Mouse (Mus musculus): ENCODE data around the gene Smarca5.

Smarca5 gene

DNA sequence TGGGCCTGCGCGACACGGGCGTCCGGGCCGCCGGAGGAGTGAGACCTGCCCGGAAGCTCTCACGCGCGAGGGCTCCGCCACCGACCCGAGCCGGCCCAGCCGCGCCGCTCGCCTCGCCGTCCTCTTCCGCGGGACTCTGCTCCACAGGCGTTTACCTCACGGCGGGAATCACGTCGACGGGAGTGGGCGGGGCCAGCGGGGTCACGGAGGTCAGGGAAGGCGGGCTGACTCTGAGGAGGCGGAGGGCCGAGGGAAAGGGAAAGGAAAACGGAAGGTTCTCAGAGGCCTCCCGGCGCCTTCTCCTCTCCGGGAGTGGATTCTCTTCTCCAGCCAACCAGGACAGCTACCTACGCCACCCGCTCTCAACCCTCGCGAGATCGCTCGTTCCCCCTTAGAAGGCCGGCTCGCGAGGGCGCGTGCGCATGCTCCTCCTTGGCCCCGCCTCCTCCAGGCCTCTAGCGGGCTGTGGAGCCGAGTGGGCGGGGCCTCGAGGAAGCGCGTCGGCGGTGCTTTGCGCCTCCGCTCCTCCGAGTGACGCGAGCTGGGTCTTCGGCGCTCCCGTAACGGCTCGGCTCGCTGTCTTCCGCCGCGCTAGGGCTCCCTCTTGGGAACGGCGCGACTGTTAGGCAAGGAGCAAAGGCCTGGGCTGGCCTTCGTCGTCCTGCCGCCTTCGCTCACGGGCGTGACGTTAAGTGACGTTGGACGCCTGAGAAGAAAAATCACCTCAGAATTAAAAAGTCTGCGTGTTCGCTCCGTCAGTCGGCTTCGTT lies at the start of gene Smarca5:
Gene Smarca5, minus strand, starts transcription at position 343 of the 770 bp plus-strand sequence.
- DNase-seq = peak; percentile 95

DNA sequence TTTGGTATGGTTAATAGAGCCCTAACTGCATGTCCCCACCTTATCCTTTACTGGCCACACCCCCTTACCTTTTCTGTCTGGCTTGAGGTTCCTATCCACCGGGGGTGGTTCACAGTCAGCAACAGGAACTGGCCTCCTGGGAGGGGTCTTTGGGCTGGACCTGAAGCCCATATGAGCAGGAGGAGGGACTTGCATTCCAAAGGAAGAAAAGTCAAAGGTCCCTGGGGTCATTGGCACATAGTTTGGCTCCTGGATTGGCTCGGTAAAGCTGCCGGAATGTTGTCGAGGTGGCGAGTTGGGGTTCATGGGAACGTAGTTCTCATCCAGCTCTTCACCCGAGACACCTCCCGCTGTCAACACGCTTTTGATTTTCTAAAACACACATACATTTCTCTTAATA lies 45.3 kb upstream of the Smarca5 start:
- DNase-seq = no peak

DNA sequence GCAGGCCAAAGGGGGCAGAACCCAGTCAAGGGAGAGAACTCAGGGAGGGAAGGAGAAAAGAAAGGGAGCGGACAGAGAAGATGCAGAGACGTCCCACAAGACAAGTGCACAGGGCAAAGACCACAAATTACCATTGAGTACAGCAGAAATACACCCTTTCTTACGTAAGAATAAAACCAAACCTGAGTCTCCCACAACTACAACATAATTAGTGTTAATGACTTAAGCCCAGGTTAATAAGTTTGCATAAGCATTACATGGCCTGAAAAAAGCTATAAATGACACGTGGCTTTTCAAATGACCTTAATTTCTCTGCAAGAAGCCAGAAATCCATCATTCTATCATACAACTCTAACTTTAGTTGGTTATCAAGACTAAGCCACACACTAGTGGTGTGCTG lies 44.0 kb upstream of the Smarca5 start:
- no peak for DNase-seq

DNA sequence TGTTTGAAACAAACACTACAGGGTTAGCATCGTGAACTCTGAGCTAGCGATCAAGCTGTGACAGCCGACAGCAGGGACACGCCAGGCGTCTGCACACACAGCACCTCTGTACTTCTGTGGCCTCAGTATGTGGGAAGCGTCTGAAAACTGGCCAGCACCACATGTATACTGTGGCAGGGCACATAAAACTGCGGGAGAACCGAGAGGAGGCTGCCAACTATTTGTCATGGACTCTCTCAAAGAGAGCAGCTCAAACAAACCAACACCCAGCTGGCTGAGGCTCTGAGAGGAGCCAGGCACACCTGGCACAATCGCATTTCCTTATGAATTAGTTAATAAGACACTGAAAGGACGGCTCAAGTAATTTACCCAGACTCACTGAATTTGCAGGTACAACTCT lies 42.0 kb upstream of the Smarca5 start:
- DNase-seq = no peak

DNA sequence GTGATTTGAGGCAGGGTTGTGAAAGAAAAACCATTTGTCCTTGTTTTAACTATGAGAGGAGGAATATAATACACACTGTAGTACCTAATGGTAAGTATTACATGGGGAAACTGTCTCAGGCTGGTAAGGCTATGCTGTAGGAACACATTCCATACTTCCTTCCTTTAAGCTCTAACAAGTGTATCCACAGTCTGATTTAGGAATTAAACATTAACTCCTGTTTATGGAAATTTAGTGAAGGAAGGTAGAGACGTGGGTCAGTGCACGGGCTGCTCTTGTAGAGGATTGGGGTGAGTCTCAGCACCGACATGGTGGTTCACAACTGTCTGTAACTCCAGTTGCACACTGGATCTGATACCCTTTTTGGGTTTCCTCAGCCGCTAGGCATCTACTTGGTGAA lies 41.0 kb upstream of the Smarca5 start:
- no peak for DNase-seq

DNA sequence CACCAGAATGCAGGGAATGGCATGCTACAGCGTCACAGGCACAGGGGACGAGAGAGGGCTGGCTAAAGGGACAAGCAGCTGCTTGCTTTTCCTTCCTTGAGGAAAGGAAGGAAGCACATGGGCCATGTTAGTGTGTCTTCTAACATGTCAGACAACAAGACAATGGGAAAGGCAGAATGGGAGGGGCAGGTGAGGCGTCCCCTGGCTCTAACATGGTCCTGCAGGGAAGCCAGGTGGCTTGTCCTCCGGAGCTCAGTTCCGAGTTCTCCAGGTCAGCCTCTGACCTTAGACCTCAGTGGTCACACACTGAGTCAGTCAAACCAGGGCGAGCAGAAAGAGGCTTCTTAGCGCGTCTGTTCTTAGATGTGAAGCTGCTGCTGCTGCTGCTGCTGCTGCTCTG lies 37.1 kb upstream of the Smarca5 start:
- no peak for DNase-seq

DNA sequence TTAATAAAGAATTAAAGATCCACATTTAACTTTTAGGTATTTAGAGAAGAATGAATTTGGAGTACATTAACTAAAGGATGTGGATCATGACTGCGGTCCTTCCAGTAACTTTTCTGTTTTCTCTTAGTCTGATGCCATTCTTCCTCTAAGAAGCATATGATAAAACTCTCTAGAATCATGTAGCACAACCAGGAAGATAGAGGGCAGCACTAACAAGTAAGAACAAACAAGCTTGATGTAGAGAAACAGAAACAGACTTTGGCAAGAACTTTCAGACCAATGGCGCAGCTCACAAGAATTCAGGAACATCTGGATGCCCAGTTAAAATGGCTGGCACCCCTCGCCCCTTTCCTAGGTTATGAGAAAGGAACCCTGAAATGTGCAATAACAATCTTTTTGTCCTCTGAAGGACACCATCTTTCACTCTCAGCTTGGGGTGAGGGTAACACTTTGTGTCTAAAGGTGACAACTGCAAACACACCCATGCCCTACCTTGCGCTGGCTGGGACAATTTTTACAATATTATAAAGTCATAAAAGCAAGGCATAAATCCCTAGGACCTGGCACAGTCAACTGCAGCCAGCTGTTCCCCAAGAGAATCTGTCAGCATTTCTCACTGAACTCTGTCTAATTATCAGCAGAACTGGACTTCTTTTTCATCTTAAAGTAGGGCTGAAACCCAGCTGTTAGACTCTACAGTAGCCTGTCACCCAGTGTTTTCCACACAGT lies 33.6 kb upstream of the Smarca5 start:
- DNase-seq = peak; percentile 22

DNA sequence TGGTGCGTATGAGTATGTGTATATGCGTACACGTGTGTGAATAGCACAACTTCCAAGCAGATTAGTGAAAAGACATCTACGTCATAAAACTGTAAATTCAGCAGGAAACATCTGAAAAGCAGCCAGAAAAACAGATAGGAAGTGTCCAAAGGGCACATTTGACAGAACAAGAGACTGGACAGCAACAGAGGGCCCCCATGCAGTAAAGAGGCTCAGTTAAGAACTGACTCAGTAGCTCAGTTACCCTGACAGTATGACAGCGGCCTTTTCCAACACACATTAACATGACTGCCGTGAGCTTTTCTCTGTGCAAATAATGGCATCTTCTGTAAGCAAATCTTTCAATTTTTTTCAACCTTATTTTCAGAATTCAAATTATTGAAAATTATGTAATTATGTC lies 29.2 kb upstream of the Smarca5 start:
- no peak for DNase-seq

DNA sequence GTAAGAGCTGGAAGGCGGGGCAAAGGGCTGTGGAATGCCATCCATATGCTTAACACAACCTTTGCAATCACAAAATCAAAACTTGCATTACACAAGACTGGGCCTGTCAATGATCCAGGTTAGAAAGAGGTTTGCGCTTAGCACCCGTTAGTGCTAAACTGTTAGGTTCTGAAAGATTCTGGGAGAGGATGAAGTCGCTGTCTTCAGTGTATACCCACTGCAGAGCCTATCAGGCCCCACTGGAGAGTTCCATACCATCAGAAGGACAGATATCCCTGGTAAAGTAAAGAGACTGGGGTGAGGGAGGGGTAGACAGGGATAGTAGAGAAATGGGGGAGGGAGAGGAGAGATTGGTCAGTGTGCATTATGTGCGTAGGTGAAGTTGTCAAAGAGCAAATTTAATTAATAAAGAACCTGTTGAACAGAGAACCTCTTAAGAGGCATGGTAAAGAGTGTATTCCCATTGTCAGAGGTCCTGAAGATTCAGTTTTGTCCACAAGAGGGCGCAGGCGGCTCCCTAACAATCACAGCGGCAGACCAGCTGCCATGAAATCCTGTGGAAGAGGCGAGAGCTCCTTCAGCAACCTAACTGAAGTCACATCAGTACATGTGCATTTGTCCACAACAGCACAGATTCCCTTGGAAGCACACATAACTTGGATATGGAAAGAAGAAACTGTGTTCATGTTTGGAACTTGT lies 13.9 kb upstream of the Smarca5 start:
- peak; percentile 75 for DNase-seq

DNA sequence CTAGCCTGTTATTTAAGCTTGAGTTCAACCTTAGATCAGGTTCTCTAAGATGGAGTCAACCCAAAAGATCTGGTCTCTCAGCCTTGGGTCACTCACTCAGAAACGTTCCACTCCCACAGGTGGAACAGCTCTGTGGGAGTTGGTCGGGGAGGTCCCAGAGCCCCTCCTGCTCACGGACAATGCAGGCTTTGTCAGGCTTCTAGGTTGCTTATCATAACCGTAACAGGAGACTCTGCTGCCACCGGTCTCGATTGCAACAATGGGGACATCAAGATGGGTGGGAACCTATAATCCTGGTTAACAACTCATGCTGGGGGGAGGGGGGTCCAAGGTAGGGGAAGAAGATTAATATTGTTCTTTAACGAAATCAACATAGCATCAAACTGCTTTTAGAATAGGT lies 13.1 kb upstream of the Smarca5 start:
- DNase-seq = no peak

DNA sequence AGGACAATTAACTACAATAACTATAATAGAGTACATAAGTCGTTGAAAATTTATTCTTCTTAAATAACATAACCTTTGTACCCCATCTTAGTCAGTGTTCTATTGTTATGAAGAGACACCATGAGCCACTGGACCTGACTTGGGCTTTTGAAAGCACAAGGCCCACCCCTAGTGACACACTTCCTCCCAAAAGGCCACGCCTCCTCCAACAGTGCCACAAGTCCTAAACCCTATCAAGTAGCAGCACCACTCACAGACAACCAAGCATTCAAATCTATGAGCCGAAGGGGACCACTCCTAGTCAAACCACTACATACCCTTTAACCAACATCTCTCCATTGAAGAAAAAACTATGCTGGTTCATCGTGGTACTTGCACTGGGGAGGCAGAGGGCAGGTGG lies 9.8 kb upstream of the Smarca5 start:
- DNase-seq = no peak

DNA sequence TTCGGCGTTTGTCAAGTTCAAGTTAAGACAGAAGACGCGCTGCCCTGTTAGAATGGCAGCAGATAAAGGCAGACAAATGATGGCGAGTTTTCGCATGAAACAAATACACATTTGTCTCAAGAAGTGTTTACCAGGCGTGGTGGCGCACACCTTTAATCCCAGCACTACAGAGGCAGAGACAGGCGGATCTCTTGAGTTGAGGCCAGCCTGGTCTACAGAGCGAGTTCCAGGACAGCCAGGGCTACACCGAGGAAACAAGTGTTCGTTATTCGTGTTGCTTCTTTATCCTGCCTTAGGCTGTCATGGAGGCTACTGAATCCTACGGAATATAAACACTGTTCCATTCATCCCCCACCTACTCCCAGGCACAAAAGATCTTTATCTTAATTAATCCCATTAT lies 635 bp upstream of the Smarca5 start:
- no peak for DNase-seq

DNA sequence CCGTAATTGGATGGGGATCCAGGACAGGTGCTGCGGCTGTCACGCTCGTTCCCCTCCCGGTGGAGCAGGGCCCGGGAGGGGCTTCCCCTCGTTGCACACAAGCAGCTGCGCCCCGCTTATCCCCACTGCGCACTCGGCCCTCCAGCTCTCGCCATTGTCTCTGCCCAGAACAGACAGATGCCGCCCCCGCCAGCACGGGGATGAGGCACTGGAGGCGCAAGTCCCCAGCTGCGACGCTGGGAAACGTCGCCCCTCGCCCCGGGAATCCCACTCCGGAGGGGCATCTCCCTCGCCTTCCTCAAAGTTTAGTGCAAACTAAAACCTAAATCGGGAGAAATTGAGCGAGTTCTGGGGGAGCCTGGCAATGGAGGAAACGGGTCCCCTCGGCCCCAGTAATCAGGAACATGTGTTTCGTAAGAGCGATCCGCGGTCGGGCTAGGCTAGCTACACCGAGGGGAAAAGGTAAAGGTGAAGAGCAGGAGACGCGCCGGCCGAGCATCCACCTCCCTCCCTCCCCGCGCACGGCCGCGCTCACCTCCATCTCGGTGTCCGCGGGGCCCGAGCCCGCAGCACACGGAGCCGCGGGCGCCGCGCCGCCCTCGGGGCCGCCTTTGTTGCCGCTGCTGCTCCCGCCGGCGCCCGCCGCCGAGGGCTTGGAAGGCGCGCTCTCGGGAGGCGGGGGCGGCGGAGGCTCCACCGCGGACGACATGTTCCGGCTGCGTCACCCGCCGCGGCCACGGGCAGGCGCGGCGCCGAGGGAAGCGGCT lies 726 bp downstream of the Smarca5 start:
- DNase-seq = peak; percentile 66

DNA sequence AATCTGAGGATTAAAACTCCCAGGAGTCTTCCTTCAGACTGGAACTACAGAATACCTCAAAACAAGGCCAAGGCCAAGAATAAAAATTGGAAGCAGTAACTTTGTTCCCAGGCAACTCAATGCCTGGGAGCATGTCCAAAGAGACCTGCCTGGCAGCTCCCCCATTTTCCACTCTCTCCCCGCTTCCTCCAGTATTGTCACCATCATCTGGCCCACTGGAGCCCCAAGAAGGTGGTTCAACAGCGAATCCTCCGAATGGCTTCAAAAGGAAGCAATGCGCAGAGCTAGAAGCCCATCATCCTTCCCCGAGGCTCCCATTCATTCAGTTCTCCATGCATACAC lies 1.3 kb downstream of the Smarca5 start:
- no peak for DNase-seq

DNA sequence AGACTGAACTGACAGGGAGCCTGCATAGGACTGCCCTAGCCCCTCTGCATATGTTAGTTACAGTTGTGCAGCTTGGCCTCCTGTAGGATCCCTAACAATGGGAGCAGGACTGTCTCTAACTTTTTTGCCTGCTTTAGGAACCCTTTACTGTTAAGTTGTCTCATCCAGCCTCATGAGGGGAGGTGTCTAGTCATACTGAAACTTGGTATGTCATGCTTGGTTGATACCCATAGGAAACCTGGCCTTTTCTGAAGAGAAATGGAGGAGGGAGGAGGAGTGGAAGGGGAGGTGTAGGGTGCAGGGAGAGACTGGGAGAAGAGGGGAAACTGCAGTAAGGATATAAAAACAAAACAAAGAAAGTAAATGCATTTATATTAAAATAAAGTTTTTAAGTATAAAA lies 7.0 kb downstream of the Smarca5 start:
- no peak for DNase-seq

DNA sequence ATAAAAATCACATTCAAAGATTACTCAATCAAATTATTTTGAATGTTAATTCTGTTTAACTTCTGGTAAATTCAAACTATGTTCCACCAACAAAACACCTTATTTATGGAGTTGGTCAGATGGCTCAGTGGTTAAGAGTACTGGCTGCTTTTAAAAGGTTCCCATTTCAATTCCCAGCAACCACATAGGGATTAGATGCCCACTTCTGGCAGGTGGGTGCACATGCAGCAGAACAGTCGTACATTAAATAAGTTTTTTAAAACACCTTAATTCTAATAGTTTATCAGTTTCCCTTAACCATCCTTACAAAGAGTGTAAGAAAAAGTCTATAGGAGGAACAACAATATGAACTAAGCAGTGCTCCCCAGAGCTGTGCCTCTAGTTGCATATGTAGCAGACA lies 24.8 kb downstream of the Smarca5 start:
- no peak for DNase-seq

DNA sequence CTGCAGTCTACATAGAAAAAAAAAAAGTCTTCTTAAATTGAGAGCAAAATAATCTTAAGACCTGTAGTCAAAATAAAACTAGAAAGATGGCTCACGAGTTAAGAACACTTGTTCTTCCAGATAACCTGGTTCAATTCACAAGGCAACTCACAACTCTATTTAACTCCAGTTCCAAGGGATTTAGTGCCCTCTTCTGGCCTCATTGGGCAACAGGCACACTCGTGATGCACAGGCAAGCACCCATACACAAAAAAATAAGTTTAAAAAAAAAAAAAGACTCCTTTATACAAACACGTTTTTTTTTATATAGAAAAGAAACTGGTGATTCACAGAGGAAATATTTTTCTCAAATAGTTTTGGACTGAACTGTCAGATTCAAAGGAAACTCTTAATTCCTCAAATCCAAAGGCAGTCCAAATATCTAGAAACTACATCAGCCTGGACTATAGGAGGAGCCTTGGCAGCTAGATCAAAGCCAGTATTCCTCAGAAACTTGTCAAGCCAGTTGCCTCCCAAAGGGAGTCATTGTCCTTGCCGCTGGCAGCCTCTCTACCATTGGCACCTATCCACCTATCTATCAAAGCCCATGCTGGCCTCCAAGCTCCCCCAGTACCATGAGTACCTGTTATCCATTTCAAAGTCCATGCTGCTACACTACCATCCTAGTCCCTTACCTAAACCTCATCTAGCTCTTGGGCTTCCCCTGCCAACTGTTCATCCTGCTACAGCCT lies 28.5 kb downstream of the Smarca5 start:
- DNase-seq = no peak

DNA sequence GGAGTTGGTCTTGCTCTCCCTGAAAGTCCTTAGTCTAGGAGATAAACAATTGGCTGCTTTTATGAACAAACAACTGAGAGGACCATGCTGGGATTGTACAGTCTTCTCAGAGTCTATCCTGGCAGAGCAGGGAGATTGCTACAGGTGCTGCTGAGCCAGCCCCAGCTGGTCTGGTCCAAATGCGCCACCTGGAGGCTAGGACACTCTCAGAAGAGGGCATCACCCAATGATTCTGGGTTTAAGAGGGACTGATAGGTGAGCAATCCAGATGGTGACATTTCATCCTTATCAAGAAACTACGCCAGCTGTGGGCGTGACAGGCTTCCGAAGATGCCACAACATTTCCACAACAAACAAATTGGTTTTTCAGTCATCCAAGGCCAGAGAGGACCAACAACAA lies 51.2 kb downstream of the Smarca5 start:
- peak; percentile 29 for DNase-seq

DNA sequence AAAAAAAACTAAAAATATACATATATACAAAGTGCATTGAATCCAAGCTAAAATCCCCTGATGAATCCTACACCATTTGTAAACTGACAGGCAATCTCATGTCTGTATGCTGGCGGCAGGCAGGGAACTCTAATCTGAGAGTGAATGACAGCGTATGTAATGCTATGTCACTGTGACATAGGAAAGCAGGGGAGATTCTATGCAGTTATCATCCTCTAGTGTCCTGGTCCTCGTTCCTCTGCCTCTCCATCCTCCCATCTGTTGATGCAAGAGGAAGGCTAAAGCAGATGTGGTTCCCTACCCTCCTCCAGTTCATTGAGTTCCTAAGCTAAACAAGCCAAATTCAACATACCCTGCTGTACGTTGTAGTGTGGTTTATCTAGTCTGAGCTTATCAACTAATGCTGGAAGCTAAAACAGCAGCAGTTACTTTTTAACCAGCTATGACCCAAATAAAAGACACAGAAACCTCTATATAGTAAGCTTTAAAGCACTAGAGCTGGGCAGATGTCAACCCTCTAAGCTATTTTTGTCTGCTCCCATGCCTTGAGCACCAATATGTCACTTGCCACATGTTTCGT lies 55.5 kb downstream of the Smarca5 start:
- DNase-seq = no peak

DNA sequence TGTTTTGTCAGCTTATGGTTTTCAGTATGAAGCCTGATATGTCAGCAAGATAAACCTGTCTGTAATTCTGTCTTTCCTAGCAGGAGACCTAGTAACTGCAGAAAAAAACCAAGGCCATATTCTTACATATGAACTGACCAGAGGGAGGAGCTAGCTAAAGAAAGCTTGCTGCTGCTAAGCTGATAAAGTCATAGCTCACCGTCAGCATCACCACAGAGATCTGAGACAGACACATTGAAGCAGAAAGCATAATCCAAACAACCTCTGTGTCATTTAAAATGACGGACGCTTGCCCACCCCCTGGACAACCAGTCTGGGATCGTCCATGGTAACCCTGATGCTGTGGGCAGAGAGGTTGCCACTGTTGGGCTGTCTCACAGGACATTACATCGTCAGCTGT lies 56.7 kb downstream of the Smarca5 start:
- no peak for DNase-seq

DNA sequence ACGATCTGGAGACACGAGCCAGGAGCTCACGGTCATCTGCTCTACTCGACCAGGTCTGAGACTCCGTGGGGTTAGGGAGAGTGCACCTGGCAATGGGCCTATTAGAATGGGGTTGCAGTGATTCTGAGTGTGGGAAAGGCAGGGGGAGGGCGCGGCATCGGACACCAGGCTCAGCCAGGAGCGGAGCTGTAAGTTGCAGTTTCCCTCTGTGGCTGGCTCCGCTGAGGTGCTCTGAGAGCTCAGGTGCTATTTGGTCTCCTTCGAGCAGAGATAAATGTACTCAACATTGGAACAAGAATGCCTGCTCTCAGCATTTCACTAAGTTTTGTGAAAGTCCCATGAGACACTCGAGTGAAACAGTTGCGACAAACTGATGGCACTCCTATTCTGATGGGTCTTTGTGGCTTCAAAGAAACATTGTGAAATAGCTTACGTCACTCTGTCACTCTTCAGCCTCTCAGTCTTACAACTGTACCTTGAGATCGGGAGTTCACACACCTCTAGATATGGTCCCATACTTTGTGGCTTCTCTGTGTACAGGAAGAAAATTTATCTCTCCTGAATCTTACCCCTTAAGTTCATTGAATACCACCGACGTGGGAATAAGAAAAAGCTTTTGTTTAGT lies 69.9 kb downstream of the Smarca5 start:
- DNase-seq = no peak

DNA sequence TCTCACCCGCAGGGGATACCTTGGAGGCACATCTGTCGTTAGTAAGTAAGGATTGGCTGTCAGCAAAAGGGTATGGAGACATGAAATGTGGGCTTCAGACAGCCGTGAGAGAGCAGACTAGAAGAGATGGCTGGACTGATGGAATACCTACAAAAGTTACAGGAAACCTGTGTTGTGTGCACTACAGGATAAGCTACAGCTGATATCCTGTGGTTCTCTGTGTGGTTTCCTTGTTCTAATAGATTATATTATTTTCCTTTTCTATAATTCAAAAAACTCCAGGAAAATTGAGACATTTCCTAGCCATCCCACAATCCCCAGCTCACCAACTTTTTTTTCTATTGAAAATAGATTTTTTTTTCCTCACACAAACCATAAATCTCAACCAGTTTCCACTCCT lies 75.8 kb downstream of the Smarca5 start:
- no peak for DNase-seq

Data from cerebellum, adult 9-10 months (tissue).